Mouse (Mus musculus): ENCODE data around the gene Pir.

Gene Pir

DNA sequence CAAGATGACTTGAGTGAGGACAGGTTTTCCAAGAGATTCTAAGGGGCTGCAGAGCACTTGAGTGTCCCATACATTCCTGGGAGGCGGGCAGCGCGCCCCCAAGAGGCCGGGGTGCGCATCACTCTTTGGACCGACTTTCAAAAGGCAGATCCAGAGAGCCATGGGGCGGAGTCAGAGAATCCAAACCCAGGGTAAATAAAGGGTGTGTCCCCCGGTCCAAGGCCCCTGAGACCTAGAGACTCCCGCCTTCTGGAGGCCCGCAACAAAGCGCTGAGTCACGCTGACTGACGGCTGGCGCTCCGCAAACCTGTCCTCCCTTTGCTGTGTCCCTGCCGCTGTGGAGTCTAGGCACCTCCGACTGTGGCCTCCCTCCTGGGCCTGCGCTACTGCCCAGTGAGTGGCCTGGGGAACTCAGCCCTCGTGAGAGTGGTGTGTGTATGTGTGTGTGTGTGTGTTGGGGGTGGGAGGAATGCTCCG is at the start of gene Pir:
Gene Pir, plus strand, starts transcription at position 87 of the 477 bp plus-strand sequence.
- DNase-seq (ENCODE audit: low spot score), result peak; percentile 17

DNA sequence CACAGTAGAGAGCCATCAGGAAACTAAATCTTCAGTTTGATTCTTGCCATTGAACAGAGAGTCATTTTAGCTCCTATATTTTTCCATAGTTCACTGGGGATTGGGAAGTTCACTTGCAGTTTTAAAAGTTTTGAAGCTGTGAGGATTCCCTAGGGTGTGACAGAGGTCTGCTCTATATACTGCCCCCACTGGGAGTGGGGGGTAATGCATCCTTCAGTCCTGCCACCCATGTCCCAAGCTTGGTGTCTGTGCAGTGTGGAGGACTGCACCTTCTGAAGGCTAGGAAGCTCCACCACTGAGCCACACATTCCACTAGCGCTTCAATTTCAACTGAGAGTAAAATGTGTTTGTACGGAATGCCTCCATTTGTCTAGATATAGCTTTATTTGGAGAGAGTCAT is 47.2 kb upstream of the Pir start:
- DNase-seq (ENCODE audit: low spot score), result no peak

DNA sequence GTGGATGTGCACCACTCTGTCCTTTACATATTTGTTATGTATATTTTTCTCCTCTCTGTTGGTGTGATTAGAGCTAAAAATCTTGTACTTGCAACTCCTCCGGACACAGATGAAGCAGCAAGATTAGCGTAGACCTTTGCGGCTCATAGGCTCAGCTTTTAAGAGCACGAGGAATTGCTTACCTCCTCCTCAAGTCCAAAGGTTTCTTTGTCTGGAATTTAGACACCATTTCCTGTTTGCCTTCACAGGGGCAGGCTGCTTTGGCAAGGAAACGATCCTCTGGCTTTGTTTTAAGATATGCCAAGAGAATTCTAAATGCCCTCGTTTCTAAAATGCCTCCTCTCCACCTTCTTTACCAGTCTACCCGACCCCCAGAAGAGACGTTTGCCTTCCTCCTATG is 35.8 kb upstream of the Pir start:
- no peak for DNase-seq (ENCODE audit: low spot score)

DNA sequence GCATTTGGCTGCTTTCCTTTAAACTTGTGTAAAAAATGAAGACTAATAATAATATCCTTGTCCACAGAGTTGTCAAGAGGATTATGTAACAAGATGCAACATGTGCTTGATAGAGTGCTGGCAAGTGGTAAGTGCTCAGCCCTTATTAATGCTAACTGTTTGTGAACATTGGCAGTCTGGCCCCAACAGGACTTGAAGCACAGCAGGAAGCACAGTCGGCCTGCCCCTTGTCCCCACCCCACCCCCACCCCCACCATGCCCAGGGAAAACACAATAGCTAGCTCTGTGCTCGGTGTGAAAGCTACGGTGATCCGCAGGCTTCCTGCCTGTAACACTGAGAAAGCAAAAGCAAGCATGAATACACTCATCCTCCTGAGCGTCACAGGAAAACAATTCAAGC is 23.5 kb upstream of the Pir start:
- DNase-seq (ENCODE audit: low spot score), result no peak

- no peak for DNase-seq (ENCODE audit: low spot score)
Observed at GRCm38 (mm10) chrX:164246722-164247121, 22.4 kb upstream of the Pir start.

DNA sequence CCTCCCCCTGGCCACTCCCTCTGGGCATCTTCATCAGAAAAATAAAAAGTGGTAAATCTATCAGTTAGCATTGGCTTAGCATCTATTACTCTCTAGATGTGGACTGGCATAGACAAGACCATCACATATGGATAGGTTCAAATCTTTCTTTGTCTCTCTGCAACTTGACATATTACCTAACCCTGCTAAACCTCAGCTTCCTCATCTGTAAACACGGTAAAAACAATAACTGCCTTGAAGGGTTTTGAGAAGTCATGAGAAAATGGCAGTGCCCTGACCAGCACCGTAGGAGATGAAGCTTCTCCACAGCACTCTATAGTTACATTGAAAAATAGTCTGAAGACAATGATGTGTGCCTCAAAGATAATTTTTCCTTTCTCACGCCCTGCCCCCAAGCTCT is 12.6 kb upstream of the Pir start:
- no peak for DNase-seq (ENCODE audit: low spot score)

GRCm38 (mm10) chrX:164258057-164258456 is 11.1 kb upstream of the Pir start, which contains the start of gene Bmx:
TSS of gene Bmx (minus strand) at chrX:164258193.
- DNase-seq (ENCODE audit: low spot score), result no peak

DNA sequence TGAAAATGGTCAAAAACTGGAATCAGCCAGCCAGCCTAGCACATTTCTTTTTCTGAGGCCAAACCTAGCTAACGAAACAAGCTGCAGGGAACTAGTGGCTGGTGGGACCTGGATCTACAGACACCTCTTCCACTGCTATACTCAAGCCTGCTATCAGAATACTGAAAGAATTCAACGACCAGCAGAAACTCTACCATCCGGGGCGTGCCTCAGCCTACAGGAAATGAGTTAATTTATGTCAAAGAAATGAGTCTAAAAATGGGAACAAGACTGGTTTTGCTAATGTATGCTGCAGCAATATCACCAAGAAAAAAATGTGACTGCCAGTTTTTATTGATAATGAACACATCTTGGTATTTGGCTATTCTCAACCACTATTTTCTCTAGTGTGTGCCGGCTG is 10.5 kb upstream of the Pir start:
- DNase-seq (ENCODE audit: low spot score), result no peak

DNA sequence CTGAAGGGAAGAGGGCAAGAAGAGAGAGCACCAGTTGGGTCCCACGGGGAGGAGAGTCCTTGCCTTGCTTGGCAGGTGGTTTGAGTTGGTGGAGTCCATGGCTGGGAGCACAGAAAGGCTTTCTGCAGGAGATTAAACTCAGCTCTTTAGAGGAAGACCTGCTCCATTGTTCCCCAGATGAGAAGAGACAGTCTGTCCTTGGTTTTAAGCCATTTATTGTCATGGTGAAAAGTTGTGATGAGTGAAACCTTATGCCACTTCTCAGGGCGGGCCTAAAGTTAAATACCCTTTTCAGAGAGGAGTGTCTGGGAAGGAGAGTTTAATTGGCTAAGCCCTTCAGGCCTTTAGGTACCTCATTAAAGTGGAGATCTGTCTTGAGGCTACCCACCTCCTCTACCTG is 6.9 kb upstream of the Pir start:
- no peak for DNase-seq (ENCODE audit: low spot score)

DNA sequence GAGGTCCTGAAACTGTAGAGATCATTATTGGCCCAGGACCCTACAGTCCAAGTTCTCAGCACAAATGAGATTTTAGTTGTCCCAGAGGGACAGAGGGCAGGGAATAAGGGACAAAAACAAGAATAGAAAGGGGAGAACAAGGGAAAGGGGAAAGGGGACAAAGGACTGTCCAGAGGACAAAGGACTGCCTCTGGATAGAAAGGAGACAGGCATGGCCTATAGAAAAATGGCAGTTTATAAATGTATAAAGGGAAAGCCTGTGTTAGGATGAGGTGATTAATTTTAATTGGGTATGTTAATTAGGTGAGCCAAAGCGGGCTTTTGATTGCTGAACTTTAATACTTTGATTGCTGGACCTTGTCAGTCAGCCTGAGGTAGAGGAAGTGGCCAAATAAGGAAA is 4.3 kb upstream of the Pir start:
- DNase-seq (ENCODE audit: low spot score), result no peak

DNA sequence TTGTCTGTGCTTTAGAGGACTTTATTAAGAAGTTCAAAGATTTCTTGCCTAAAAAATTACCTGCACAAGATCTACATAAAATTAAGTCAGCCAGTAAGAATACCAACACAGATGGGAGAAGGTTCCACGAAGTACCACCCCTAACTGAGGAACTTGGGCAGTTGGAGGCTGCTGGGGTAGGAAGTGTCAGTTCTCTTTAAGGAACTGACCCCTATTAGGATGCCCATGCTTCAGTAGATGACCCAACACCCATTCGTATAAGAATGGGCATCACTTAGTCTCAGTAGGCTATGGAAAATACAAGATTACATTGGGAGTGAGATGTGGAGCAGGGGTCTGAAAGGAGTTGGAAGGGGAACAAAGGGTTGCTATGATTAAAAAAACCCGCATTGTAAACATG is 1.4 kb downstream of the Pir start:
- DNase-seq (ENCODE audit: low spot score), result no peak

GRCm38 (mm10) chrX:164275536-164275935 is 6.4 kb downstream of the Pir start:
- DNase-seq (ENCODE audit: low spot score), result no peak

GRCm38 (mm10) chrX:164280918-164281647 is 11.9 kb downstream of the Pir start:
- no peak for DNase-seq (ENCODE audit: low spot score)

- no peak for DNase-seq (ENCODE audit: low spot score)
Observed at GRCm38 (mm10) chrX:164283808-164284207, 14.6 kb downstream of the Pir start.

GRCm38 (mm10) chrX:164287077-164287476 is 17.9 kb downstream of the Pir start:
- DNase-seq (ENCODE audit: low spot score), result no peak

DNA sequence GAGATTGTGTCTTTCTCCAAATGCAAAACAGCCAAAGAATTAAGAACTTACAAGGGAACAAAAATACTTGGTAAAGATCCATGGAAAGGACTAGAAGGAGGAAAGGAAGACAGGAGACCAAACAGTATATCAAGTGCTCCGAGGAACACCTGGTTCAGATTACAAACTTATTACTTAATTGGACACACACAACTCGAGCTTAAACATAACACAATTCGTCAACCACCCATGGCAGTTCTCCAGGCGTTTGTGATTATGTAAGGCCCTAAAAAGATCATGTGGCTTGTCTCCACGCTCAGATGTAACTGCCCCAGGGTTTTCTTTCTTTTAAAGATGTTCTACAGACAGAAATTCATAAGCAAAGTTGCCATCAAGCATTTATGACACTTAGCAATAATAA is 22.0 kb downstream of the Pir start:
- DNase-seq (ENCODE audit: low spot score), result no peak

GRCm38 (mm10) chrX:164306250-164306649 is 37.1 kb downstream of the Pir start:
- no peak for DNase-seq (ENCODE audit: low spot score)

DNA sequence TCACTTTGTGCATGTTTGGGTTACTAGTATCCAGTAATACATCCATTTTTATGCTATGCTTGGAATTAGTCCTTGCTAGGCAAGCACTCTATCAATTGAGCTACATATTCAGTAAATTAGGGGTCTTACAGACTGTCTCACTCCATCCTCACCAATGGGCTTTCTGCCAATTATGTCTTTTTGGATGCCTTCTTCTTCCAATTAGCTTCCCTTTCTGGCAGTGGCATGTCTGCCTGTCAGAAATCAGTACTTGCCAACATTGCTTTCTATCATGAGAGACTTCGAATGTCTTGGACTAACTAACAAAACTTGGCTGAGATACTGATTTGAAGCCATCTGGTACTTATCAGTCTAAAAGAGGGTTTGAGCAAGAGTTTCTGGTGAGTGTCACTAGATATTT is 44.7 kb downstream of the Pir start:
- DNase-seq (ENCODE audit: low spot score), result no peak

- no peak for DNase-seq (ENCODE audit: low spot score)
Observed at GRCm38 (mm10) chrX:164318554-164318953, 49.4 kb downstream of the Pir start.

DNA sequence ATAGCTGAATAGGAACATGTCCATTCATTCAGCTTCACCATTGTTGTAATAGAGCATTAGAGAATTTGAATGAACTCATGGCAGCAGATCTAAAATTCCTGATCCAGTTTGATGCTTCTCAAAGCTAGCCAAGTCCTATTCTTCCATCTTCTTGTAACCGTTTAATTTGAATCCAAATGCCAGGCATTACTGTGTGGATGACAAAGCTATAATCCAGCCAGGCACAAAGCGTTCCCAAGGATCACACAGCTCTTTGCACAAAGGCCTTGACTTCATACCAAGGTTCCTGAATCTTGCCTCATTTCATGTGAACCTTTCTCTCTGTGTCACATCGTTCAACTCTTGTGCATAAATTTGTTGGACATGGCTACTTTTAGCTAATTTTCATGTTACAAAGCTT is 50.9 kb downstream of the Pir start:
- DNase-seq (ENCODE audit: low spot score), result no peak

DNA sequence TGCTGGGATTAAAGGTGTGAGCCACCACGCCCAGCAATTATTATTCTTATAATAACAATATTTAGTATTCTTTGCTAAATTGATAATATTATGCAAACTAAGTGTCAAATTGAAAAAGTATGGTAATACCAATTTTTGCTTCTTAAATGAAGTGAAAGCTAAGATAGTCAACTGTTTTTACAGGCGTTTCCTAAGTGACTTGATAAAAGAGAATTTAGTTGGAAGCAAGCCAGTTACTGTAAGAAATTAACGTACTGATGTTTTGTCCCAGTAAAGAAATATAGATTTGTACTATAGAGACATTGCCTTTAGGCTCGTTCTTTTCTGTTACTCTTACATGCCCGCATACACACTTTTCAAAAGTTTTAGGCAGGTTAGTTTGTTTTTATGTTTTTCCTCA is 53.3 kb downstream of the Pir start:
- DNase-seq (ENCODE audit: low spot score), result no peak

GRCm38 (mm10) chrX:164323391-164323913 is 54.3 kb downstream of the Pir start:
- DNase-seq (ENCODE audit: low spot score), result no peak

DNA sequence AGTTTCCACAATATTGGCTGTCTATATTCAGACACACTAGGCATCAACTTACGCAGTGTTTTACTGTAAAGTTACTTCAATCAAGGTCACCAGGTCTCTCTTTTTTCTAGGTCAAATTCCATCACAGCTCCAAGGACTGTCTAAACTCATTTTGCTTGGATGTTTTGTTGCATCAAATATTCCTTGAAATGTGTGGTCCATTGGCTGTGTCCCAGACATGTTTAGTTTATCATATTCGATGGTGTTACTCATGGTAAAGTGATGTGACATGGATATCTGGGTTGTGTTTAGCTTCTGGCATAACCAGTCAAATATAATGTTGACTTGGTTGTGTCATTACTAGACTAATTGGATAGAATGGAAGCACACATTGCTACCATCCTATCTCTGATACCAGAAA is 61.2 kb downstream of the Pir start:
- DNase-seq (ENCODE audit: low spot score), result no peak

GRCm38 (mm10) chrX:164330766-164331165 is 61.6 kb downstream of the Pir start:
- no peak for DNase-seq (ENCODE audit: low spot score)
